ENCODE assay signal across 7 mouse cellular contexts in the genomic region with DNA sequence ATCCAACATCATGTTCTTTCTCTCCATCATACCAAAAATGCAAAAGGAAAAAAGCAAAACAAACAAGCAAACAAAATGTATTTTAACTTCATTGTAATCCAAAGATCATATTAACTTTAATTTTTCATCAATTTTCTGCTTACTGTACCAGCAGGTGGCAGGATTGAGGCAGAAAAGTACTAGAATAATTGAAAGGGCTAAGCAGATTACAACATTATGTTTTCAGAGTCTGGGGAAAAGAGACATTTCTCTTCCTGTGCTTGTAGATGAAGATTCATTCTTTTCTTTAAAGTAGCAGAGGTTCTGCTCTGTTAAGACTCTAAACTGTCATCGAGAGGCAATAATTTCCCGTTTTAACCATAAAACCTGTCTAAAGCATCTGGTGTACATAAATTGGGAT.
DNase-seq lines count a peak whose midpoint lies in the region; ATAC-seq lines count a peak whose summit lies in the region.

No protein-coding gene starts in this region.

- ATAC-seq in megakaryocyte progenitor cell, adult 5-6 weeks (replicated peaks; ENCODE audit: poor library complexity) = 0 out of 2 replicates have a peak, but pooled peaks have one; percentile 31
- ATAC-seq in CD4-positive, CD25-positive, alpha-beta regulatory T cell, adult 4 months = no peak

- DNase-seq in kidney, postnatal 10 days = peak; percentile 21
- no peak for DNase-seq in kidney, adult 11 months
- DNase-seq in MEL-GATA-1-ER (ENCODE audit: extremely low read depth, low read depth) = peak; percentile 30
- DNase-seq in cerebellum, postnatal 14 days = peak; percentile 68 to 72
- DNase-seq in spleen, adult 18-20 months = no peak

Comparison
In these comparisons a context has a peak if more than half of its experiments do, and no peak if none do; other contexts are left out.
1. DNase-seq: peak in kidney, postnatal 10 days (single experiment), MEL-GATA-1-ER (single experiment) and cerebellum, postnatal 14 days (2 of 2); none in kidney, adult 11 months (single experiment) and spleen, adult 18-20 months (0 of 2).